Mouse (Mus musculus): ENCODE results near the gene Map3k20.

DNA sequence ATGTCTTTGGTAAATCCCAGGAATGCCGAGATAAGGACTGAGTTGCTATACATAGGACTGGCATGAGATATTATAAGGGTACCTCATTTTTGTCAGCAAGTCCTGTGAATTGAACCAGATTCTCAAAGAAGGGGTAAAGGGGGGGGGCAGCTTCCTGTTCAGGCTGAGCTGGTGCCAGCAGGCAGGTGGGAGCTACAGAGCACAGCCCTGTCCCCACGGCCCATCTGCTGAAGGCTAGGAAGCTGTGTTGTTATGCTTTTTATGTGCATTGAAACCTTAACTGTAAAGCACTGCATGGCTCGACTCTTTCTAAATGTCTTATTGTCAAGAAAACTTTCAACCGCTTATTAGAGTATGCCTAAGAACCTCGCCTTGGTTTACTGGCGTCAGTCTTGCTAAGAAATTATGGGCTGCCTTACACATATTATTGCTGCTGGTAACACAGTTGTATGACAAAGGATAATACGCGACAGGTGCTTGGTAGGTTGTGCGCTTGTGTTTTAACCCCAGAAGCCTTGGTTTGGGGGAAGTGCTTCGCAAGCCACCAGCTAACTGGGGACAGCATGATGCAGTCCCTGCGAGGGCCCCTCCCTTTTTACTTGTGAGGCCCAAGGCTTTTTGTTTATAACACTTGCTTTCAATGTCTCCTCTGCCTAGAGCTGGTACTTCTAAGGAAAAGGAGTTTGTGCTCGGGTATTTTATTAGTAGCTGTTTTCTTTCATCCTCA, 114.2 kb downstream of the Map3k20 start:
- TF ChIP-seq CTCF (IDR thresholded peaks at IDR 0.05; ENCODE audit: extremely low read depth, insufficient read length, insufficient replicate concordance, low read depth, low read length) (no peak), POLR2A (IDR thresholded peaks at IDR 0.05; ENCODE audit: low read depth, low read length) (no peak)
